Mouse (Mus musculus) brain, embryonic 14.5 days (tissue): ENCODE measurements at regions not wholly inside any gene's neighbourhood (a gene's known extent, or its start where the extent isn't known, plus 50 kb on each side); places are given as distances from the start of the nearest gene placed in this dataset.

Source experiments
- DNase-seq: peaks from one replicate; pipeline ENCODE4 v3.0.0-alpha.2; 2011; ENCODE audit warnings: low read depth
- CTCF ChIP-seq: fragments of 200-500 bp; IDR thresholded peaks from 2 replicates; pipeline ENCODE4 v1.5.1; 2012; ENCODE audit warnings: inconsistent platforms, mild to moderate bottlenecking, moderate library complexity, borderline replicate concordance; ENCODE audit not compliant: insufficient read depth, insufficient read length; ENCODE audit errors: extremely low read depth
- POLR2A ChIP-seq: fragments of 200-500 bp; IDR thresholded peaks from 2 replicates; pipeline ENCODE4 v1.6.1; 2012; ENCODE audit warnings: mild to moderate bottlenecking, inconsistent platforms, borderline replicate concordance; ENCODE audit not compliant: poor library complexity, insufficient read depth, insufficient read length, severe bottlenecking; ENCODE audit errors: extremely low read depth

DNA sequence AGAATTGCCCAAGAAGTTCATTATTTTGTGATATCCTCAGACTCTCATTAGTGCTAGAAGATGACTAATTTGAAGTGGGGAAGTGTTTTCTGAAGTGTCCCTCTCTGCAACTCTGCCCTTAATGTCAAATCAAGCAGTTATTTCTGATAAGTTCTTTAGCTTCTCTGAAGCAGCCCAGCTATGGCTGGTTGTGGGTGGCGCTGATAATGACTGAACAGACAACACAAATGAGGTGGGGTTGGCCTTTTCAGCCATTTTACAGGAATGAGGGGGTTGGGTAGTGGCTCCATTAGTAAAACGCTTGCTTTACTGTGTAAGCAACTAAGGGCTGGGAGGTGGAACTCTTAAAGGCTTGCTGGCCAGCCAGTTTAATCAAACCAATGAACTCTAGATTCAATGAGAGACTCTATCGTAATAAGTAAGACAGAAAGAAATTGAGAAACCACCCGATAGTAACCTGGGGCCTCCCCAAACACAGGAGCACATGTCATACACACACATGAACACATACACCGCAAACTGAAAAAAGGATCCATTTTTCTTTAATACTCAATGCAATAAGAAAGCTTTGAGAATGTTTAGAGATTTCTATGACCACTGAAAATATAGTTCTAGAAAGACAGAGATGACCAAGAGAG lies 1268.3 kb upstream of the A1bg start:
- TF ChIP-seq CTCF, result no peak
- no peak for TF ChIP-seq POLR2A

DNA sequence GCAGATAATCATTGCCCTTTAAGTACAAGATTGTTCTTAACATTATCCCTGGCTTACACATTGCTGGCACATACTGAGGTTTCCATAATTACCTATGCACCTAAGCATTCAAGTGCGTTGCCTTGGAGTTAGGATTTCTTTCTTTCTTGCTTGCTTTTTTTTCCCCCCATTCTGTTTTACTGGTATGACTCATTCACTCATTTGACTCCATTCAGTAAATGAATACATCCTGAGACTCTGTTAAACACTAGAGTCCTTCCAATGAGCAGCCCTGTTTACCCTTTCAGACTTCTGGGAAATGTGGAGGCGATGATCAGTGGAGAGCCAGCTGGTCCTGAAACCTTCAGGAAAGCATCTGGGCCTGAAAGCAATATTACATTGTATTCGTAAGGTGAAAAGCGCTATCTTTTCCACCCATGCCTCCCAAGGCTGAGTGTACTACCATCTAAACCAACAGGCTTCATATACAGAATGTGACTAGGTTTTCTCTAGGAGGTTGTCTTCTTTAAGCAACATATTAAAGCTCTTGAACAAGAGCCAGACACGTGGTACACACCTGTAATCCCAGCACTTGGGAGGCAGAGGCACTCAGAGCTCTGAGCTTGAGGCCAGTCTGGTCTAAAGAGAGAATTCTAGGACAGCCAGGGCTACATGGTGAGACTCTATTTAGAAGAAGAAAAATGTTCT lies 1267.6 kb upstream of the A1bg start:
- no peak for DNase-seq
- TF ChIP-seq CTCF, result no peak
- TF ChIP-seq POLR2A, result no peak

More for the DNA sequence above, 1268.3 kb upstream of the A1bg start:
- DNase-seq, result no peak

- no peak for TF ChIP-seq CTCF
- TF ChIP-seq POLR2A, result no peak
- DNase-seq, result no peak
Measured at GRCm38 (mm10) chr15:62189565-62190181, 1266.9 kb upstream of the A1bg start.

GRCm38 (mm10) chr15:62186548-62186947 lies 1263.7 kb upstream of the A1bg start:
- no peak for DNase-seq
- TF ChIP-seq POLR2A (no peak), CTCF (no peak)

GRCm38 (mm10) chr15:62183803-62184202 lies 1261.0 kb upstream of the A1bg start:
- no peak for DNase-seq
- no peak for TF ChIP-seq POLR2A
- TF ChIP-seq CTCF, result no peak

- TF ChIP-seq CTCF (no peak), POLR2A (no peak)
Measured at GRCm38 (mm10) chr15:62181454-62181910, 1258.7 kb upstream of the A1bg start.

DNA sequence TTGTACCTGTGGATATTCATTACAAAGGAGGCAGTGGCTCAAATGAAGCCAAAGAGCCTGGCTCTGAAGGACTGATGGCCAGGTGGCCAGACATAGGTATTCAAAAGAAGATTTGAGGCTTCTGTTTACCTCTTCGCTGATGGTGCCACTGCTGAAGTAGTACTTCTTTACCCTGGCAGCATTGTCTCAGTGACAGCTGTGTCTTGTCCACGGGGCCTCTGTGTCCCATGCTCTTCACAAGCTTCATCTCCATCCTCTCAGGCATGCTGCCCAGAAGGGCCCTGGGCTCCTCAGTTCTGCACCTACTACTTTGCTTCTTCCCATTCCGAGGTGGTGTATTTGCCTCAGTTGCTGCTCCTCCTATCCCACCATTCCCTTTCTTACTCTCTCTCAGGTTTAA lies 1257.9 kb upstream of the A1bg start:
- no peak for DNase-seq
- TF ChIP-seq POLR2A (no peak), CTCF (no peak)

More at GRCm38 (mm10) chr15:62181454-62181910, 1258.7 kb upstream of the A1bg start:
- no peak for DNase-seq

DNA sequence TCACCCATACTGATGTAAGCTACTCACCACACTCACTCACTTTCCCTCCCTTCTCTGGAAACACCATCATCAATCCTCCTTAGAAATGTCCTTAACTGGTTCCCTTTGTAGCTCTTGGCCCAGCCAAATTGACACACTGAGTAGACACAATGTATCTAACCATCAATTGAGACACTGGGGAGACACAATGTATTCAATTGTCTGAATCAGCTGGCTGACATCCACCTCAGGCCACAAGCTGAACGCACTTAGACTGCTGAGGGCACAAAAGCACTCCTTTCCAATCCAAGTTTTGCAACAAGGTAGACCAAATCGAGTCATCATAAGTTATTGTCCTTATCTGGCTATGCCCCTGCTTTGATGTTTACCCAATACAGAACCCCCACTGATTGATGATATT lies 1257.0 kb upstream of the A1bg start:
- DNase-seq, result no peak
- TF ChIP-seq CTCF (no peak), POLR2A (no peak)

DNA sequence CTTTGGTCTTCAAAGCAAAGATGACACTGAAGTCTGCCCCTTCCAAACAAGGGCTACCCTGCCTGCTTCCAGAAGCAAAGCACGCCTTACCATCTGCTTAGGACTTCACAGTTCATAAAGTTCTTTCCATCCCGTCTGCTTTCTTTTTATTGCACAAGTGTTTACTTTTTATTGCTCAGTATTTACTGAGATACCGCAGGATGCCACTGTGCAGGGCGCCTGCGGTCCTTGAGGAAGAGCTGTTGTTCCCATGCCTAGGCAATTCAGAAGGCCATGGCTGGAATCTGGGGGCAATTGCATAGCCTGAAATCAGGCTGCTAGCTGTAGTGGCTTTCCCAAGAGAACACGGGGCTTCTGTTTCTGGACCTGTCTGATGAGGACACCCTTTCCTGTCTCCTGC lies 1255.8 kb upstream of the A1bg start:
- no peak for DNase-seq
- TF ChIP-seq CTCF, result no peak
- no peak for TF ChIP-seq POLR2A

GRCm38 (mm10) chr15:62177768-62178410 lies 1255.1 kb upstream of the A1bg start:
- no peak for DNase-seq
- TF ChIP-seq CTCF, result no peak
- TF ChIP-seq POLR2A, result no peak

DNA sequence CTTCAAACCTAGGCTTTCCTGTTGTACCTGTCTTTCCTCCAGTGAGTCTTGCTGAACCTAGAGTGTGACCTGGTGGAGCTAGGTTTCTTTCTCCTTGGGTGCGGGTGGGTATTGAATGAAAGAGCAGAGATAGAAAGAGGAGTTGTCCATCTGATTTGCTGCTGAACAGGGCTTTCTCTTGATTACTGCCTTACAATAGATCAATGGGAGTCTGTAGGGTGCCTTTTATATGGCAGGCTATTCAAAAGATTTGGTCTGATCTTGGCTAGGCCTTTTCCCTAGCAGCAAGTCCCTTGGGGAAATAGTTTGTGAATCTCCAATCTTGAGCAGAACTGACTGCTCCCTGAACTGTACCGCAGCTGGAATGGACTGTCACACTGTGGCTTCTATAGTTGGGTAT lies 1253.3 kb upstream of the A1bg start:
- no peak for TF ChIP-seq POLR2A
- TF ChIP-seq CTCF, result no peak
- DNase-seq, result no peak
